Mouse (Mus musculus) hindbrain, embryonic 16.5 days (tissue): Measurements from ENCODE around the gene B4gat1. TPM values are rescaled to one million over a fixed set of nuclear protein-coding genes. Genes with fewer than 3 reads are reported as not detected.
A peak's percentile ranks its signal among the peaks of the same experiment; 100 is the strongest.
"Not testable (repeated sequence)": the region's sequence is repeated elsewhere in the genome, so short reads cannot be mapped to it uniquely, and the experiment has no call there.

Source experiments
- ATAC-seq: fragments of 200-750 bp; cut with Nextera tagmentation; 2 replicates; pipeline ENCODE4 v1.8.0; 2017; ENCODE audit warnings: moderate TSS enrichment, moderate library complexity
- H3K27ac ChIP-seq: fragments of 300-500 bp; sonication (generic); 2 replicates; pipeline ENCODE4 v1.5.1; 2014; ENCODE audit warnings: low read depth, mild to moderate bottlenecking, control low read depth, low read length, moderate library complexity
- H3K27me3 ChIP-seq: fragments of 300-500 bp; sonication (generic); replicated peaks from 2 replicates; pipeline ENCODE4 v1.6.1; 2014; ENCODE audit warnings: low read length; ENCODE audit not compliant: control insufficient read depth, insufficient read depth
- H3K36me3 ChIP-seq: fragments of 300-500 bp; sonication (generic); 2 replicates; pipeline ENCODE4 v1.6.1; 2014; ENCODE audit warnings: mild to moderate bottlenecking, low read length, moderate library complexity, mixed read lengths; ENCODE audit not compliant: control insufficient read depth, insufficient read depth
- H3K4me1 ChIP-seq: fragments of 300-500 bp; sonication (generic); 2 replicates; pipeline ENCODE4 v1.6.1; 2014; ENCODE audit warnings: low read depth, low read length; ENCODE audit not compliant: control insufficient read depth, insufficient read depth
- H3K4me2 ChIP-seq: fragments of 300-500 bp; sonication (generic); 2 replicates; pipeline ENCODE4 v1.6.1; 2014; ENCODE audit warnings: mild to moderate bottlenecking, low read length, control low read depth, moderate library complexity
- H3K4me3 ChIP-seq: fragments of 300-500 bp; sonication (generic); 2 replicates; pipeline ENCODE4 v1.5.1; 2014; ENCODE audit warnings: mild to moderate bottlenecking, low read length, control low read depth, moderate library complexity
- H3K9ac ChIP-seq: fragments of 300-500 bp; sonication (generic); 2 replicates; pipeline ENCODE4 v1.6.1; 2014; ENCODE audit warnings: low read depth, mild to moderate bottlenecking, control low read depth, low read length, moderate library complexity
- H3K9me3 ChIP-seq: fragments of 300-500 bp; sonication (generic); 2 replicates; pipeline ENCODE4 v1.6.1; 2014; ENCODE audit warnings: mild to moderate bottlenecking, low read length, moderate library complexity; ENCODE audit not compliant: control insufficient read depth
- WGBS: fragments of 180-500 bp; shearing (Covaris S2); extraction: QIAGEN DNeasy Blood & Tissue Kit; methylation state at CpG from one replicate; pipeline ENCODE4 v1.1.7; 2014; 5-methylcytosine and 5-hydroxymethylcytosine counted together
- polyA plus RNA-seq: library from polyadenylated mRNA; unstranded; fragments of >200 nt; fragmentation: Nextera tagmentation; extraction: Ambion mirVana; gene quantifications from 2 replicates; pipeline ENCODE4 v1.2.1, GENCODE M21; 2015

Gene B4gat1
- polyA plus RNA-seq, 1 experiment from 2014 or later = 133 TPM

DNA sequence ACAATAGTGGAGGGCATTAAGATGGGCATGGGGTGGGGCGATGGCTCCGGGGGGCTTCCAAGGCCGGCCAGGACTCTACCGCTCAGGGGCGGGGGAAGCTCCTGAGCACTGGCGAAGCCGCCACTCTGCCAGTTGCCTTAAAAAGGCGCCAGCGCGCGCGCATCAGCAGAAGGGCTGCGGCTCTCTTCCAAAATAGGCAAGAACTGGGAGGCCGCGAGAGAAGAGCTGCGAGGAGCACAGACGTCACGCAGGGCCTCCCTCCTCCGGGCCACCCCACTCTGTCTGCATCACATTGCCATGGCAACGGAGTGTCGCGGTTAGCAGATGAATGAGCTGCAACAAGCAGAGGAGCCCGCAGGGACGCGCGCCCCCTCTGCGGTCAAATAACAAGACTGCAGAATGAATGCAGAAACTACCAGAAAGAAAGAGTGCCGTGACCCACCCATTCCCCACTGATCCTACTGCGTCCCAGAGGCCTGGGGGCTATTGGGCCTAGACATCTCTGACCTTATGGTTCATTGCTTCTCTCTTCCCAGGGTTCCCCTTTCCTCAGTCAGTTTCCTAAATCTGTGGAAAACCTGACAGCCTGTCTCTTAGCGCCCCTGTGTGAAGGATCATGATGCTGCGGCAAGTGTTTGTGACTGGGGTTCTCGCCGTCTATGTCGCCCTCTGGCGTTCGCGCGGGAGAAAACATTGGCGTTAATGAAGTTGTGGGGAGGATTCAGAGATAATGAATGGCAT lies 36.8 kb upstream of the B4gat1 start:
- H3K27ac ChIP-seq = peak overlapping the region; percentile 92
- peak overlapping the region; percentile 65 for H3K9ac ChIP-seq
- under 1% methylated on average over 39 of the region's 39 CpGs for WGBS
- H3K27me3 ChIP-seq = no peaks in the 10 kb centered on the region
- peak overlapping the region; percentile 80 for H3K4me2 ChIP-seq
- ATAC-seq = peak; percentile 98
- no peaks in the 10 kb centered on the region for H3K9me3 ChIP-seq
- H3K36me3 ChIP-seq = no peaks in the 10 kb centered on the region
- peak overlapping the region; percentile 41 for H3K4me3 ChIP-seq
- H3K4me1 ChIP-seq = peaks cover 33% of the 10 kb centered on the region

DNA sequence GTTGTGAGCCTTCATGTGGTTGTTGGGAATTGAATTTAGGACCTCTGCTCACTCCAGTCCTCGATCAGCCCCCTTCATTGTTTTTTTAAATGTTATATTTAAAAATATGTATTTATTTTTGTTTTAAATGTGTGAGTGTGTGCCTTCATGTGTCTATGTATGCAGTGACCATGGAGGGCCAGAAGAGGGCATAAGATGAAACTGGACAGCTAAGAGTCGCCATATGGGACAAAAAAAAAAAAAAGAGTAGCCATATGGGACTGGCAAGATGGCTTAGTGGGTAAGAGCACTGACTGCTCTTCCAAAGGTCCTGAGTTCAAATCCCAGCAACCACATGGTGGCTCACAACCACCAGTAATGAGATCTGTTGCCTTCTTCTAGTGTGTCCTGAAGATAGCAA lies 35.0 kb upstream of the B4gat1 start:
- H3K27me3 ChIP-seq, H3K9ac ChIP-seq, H3K4me2 ChIP-seq, H3K9me3 ChIP-seq, H3K4me3 ChIP-seq, ATAC-seq, H3K27ac ChIP-seq, H3K36me3 ChIP-seq: not testable (repeated sequence)
- WGBS = 50% methylated on average over 2 of the region's 2 CpGs
- peaks cover 26% of the 10 kb centered on the region for H3K4me1 ChIP-seq

DNA sequence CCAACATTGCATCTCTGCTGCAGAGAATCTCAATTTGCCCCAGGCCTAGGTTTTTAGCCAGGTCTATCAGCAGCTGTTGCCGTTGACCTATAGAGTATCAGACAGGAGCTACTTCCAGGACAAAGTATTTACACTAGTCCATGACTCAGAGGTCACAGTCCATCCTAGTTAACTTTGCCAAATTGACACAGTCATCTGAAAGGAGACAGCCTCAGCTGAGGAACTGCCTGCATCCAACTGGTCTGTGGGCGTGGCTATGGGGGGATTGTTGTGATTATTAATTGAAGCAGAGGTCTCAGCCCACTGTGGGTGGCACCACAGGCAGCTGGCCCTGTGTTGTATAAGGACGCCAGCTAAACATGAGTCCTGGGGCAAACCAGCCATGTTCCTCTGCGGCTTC lies 33.7 kb upstream of the B4gat1 start:
- Histone ChIP-seq H3K4me1 (peaks cover 14% of the 10 kb centered on the region), H3K27me3 (no peaks in the 10 kb centered on the region), H3K4me3 (no peak overlapping the region), H3K27ac (no peak overlapping the region), H3K4me2 (no peak overlapping the region), H3K9me3 (no peaks in the 10 kb centered on the region), H3K9ac (no peak overlapping the region), H3K36me3 (no peaks in the 10 kb centered on the region)
- WGBS = 68% methylated on average over 4 of the region's 4 CpGs
- no peak for ATAC-seq

GRCm38 (mm10) chr19:5013138-5013537 lies 25.5 kb upstream of the B4gat1 start:
- no peaks in the 10 kb centered on the region for H3K9me3 ChIP-seq
- WGBS = 66% methylated on average over 7 of the region's 8 CpGs
- no peaks in the 10 kb centered on the region for H3K27me3 ChIP-seq
- no peak overlapping the region for H3K27ac ChIP-seq
- no peaks in the 10 kb centered on the region for H3K4me1 ChIP-seq
- no peak overlapping the region for H3K4me2 ChIP-seq
- no peak for ATAC-seq
- no peak overlapping the region for H3K9ac ChIP-seq
- H3K36me3 ChIP-seq = no peaks in the 10 kb centered on the region
- no peak overlapping the region for H3K4me3 ChIP-seq

DNA sequence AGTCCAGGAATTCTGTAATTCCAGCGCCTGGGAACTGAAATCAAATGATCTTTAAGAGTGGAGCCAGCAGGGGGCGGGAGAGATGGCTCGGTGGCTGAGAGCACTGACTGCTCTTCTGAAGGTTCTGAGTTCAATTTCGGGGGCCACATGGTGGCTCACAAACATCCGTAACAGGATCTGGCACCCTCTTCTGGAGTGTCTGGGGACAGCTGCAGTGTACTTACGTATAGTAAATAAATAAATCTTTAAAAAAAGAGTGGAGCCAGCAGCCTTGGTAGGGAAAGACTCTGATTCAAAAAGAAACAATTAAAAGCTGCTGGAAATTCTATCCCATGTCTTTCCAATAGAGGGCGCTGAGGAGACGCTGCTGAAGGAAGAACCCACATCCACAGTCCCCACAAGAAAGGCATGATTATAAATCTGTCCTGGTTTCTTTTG lies 23.6 kb upstream of the B4gat1 start:
- Histone ChIP-seq H3K27ac (no peak overlapping the region), H3K36me3 (no peaks in the 10 kb centered on the region), H3K9me3 (no peaks in the 10 kb centered on the region), H3K4me2 (no peak overlapping the region), H3K27me3 (no peaks in the 10 kb centered on the region), H3K9ac (no peak overlapping the region), H3K4me1 (no peaks in the 10 kb centered on the region), H3K4me3 (no peak overlapping the region)
- WGBS = 13% methylated on average over 8 of the region's 8 CpGs
- no peak for ATAC-seq

DNA sequence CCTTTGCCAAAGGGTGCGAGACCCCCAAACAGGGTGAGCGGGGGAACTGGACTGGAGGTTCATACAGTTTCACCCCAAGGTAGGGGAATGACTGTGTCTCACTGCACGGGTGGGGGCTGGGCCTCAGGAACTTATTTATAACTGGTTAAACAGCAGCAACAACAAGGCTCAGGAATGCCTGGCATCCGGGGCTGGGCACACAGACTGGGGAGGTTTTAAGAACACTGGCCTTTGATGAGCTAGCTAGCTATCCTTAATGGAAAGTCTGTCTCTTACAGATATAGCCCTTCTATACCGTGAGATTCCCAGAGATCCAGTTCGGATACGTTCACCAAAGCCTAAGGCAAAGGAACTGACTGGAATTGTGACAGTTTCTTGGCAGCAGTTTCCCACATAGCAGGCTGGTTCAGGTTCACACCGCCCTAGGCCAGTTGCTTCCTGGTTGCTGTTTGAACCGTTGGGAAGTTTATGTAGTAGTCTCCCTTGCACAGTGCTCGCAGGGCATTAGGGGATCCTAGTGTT lies 22.3 kb upstream of the B4gat1 start:
- Histone ChIP-seq H3K4me3 (no peak overlapping the region), H3K4me1 (no peaks in the 10 kb centered on the region), H3K27ac (no peak overlapping the region), H3K9ac (no peak overlapping the region; the same call in 1 of the 2 replicates), H3K4me2 (peak overlapping the region; percentile 29; the same call in 1 of the 2 replicates), H3K36me3 (no peaks in the 10 kb centered on the region), H3K27me3 (no peaks in the 10 kb centered on the region), H3K9me3 (no peaks in the 10 kb centered on the region)
- WGBS = 34% methylated on average over 10 of the region's 10 CpGs
- no peak; the same call in 1 of the 2 replicates for ATAC-seq

DNA sequence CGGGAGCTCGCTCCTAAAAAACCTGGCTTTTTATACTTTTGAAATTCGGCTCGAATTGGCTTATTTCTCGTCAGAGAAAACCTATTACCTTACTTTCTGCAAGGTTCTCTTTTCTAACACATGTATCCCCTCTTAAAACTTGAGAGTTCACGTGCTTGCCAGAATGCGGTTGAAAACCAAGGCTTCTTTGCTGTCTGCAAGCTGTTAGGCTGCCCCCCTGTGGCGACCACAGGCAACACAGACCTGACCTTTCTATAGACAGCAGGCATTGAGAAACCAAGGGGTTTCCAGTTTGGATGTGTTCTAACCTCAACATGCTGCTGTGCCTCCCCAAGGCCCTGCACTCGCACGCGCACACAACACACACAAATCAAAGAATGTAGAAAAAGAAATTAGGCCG lies 21.8 kb upstream of the B4gat1 start:
- no peak overlapping the region for H3K4me3 ChIP-seq
- no peak overlapping the region for H3K27ac ChIP-seq
- 21% methylated on average over 12 of the region's 12 CpGs for WGBS
- no peak overlapping the region for H3K9ac ChIP-seq
- peak overlapping the region; percentile 29 for H3K4me2 ChIP-seq
- no peaks in the 10 kb centered on the region for H3K4me1 ChIP-seq
- no peak for ATAC-seq
- no peaks in the 10 kb centered on the region for H3K27me3 ChIP-seq
- no peaks in the 10 kb centered on the region for H3K36me3 ChIP-seq
- H3K9me3 ChIP-seq = no peaks in the 10 kb centered on the region

DNA sequence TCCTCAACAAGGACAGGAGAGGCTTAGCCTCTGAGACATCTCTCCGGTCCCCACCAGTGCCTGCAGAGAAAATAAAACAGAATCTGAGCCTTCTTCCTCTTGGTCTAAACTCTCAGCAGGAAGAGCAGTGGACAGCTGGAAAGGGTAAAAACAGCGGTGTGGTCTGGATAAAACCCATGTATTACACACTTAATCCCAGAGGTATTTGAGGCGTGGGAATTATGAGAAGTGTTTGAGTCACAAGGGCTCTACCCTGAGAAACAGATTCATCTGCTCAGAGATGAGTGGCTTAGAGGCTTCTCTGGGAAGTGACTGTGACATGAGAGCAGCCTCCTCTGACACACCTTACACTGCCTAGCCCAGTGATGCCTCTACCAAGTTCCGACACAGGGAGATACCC lies 21.0 kb upstream of the B4gat1 start:
- 83% methylated on average over 4 of the region's 4 CpGs for WGBS
- H3K36me3 ChIP-seq = no peaks in the 10 kb centered on the region
- no peaks in the 10 kb centered on the region for H3K9me3 ChIP-seq

GRCm38 (mm10) chr19:5018191-5018590 lies 20.4 kb upstream of the B4gat1 start:
- no peaks in the 10 kb centered on the region for H3K9me3 ChIP-seq
- ATAC-seq = no peak

More for the DNA sequence above, 21.0 kb upstream of the B4gat1 start:
- no peak for ATAC-seq
- H3K4me2 ChIP-seq = no peak overlapping the region
- no peak overlapping the region for H3K27ac ChIP-seq
- no peak overlapping the region for H3K9ac ChIP-seq
- H3K27me3 ChIP-seq = no peaks in the 10 kb centered on the region
- no peak overlapping the region for H3K4me3 ChIP-seq
- H3K4me1 ChIP-seq = no peaks in the 10 kb centered on the region

More at GRCm38 (mm10) chr19:5018191-5018590, 20.4 kb upstream of the B4gat1 start:
- H3K4me1 ChIP-seq = no peaks in the 10 kb centered on the region; the same call in 1 of the 2 replicates
- 83% methylated on average over 3 of the region's 3 CpGs for WGBS
- H3K36me3 ChIP-seq = no peaks in the 10 kb centered on the region
- no peak overlapping the region for H3K4me3 ChIP-seq
- no peak overlapping the region for H3K9ac ChIP-seq
- no peak overlapping the region for H3K27ac ChIP-seq
- no peak overlapping the region for H3K4me2 ChIP-seq
- H3K27me3 ChIP-seq = no peaks in the 10 kb centered on the region
